Mouse (Mus musculus): ENCODE results near the gene Slc3a1.

DNA sequence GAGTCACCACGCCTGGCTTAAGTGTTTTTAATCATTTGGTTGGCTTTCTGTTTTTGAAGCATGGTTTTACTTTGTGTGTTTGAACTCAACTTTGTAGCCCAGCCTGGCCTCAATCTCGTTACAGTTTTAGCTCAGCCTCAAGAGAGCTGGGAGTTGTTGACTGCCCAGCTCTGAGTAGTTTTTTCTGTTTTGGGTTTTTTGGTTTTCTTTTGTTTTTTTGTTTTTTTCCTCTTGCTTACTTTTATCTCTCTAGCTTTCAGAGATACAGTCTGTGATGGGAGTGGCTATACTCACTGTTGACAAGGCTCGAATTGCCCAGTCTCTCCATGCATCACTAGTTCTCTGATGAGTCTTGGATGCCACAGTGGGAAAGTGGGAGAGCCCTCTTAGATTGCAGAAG is 7.8 kb upstream of the Slc3a1 start:
- TF ChIP-seq POLR2A (IDR thresholded peaks at IDR 0.05; ENCODE audit: borderline replicate concordance, extremely low read depth, low read depth, low read length) (no peak), CTCF (IDR thresholded peaks at IDR 0.05; ENCODE audit: insufficient read depth, low read length) (no peak)
